Mouse (Mus musculus) embryonic facial prominence, embryonic 13.5 days (tissue): ENCODE results near the gene Eng. TPM values are rescaled to one million over a fixed set of nuclear protein-coding genes. Genes with fewer than 3 reads are reported as not detected.

ENCODE experiments used
- ATAC-seq: fragments of 200-750 bp; cut with Nextera tagmentation; 2 replicates; pipeline ENCODE4 v1.8.0; 2017; ENCODE audit warnings: low read depth; ENCODE audit not compliant: insufficient number of reproducible peaks, insufficient read depth, low FRiP score, low TSS enrichment
- H3K27ac ChIP-seq: fragments of 300-500 bp; sonication (generic); 2 replicates; pipeline ENCODE4 v1.5.1; 2015; ENCODE audit warnings: moderate library complexity, mild to moderate bottlenecking, inconsistent platforms
- H3K27me3 ChIP-seq: fragments of 300-500 bp; sonication (generic); 2 replicates; pipeline ENCODE4 v1.6.1; 2015; ENCODE audit warnings: mild to moderate bottlenecking, inconsistent platforms
- H3K36me3 ChIP-seq: fragments of 300-500 bp; sonication (generic); 2 replicates; pipeline ENCODE4 v1.6.1; 2015; ENCODE audit warnings: mild to moderate bottlenecking, inconsistent platforms
- H3K4me1 ChIP-seq: fragments of 300-500 bp; sonication (generic); 2 replicates; pipeline ENCODE4 v1.6.1; 2015; ENCODE audit warnings: inconsistent platforms
- H3K4me2 ChIP-seq: fragments of 300-500 bp; sonication (generic); 2 replicates; pipeline ENCODE4 v1.6.1; 2015; ENCODE audit warnings: moderate library complexity, mild to moderate bottlenecking, inconsistent platforms
- H3K4me3 ChIP-seq: fragments of 300-500 bp; sonication (generic); 2 replicates; pipeline ENCODE4 v1.5.1; 2015; ENCODE audit warnings: mild to moderate bottlenecking, inconsistent platforms
- H3K9ac ChIP-seq: fragments of 300-500 bp; sonication (generic); 2 replicates; pipeline ENCODE4 v1.6.1; 2015; ENCODE audit warnings: mild to moderate bottlenecking, inconsistent platforms
- H3K9me3 ChIP-seq: fragments of 300-500 bp; sonication (generic); 2 replicates; pipeline ENCODE4 v1.6.1; 2016; ENCODE audit warnings: inconsistent platforms
- WGBS: fragments of 180-500 bp; shearing (Covaris S2); methylation state at CpG from one replicate; pipeline ENCODE4 v1.1.7; 2015; ENCODE audit warnings: mixed read lengths; 5-methylcytosine and 5-hydroxymethylcytosine counted together
- polyA plus RNA-seq: library from polyadenylated mRNA; unstranded; fragments of >200 nt; fragmentation: Nextera tagmentation; extraction: Ambion mirVana; gene quantifications from 2 replicates; pipeline ENCODE4 v1.2.1, GENCODE M21; 2015

Gene Eng
- polyA plus RNA-seq, 1 experiment from 2014 or later = 49.1 TPM

DNA sequence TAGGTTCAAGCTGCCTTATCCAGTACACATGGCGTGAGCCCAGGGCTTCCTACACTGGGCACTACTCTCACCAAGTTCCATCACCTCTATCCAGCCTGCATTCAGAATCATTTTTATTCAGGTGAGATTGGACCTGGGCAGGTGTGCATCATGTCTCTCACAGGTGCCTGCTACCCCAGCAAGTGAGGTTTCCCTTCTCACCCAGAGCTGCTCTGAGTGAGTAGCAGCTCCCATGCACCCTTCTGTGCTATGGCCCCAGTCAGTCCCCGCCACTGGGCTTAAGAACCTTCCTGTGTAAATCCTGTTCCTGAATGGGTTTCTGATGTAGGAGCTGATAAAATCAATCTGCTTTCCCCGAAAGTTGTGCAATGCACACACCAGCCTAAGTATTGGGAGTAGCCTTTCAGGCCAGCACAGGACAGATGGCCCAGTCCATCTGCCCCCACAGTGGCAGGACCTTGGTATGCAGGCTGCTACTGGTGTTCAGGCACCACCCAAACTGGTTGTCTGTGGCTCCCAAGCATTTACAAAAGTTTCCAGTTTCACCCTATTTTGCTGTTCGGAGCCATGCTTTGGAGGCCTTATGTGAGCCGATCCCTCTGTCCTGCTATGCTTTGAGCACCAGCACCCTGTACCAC, 22.2 kb upstream of the Eng start:
- peaks cover 77% of the 10 kb centered on the region for H3K4me1 ChIP-seq

DNA sequence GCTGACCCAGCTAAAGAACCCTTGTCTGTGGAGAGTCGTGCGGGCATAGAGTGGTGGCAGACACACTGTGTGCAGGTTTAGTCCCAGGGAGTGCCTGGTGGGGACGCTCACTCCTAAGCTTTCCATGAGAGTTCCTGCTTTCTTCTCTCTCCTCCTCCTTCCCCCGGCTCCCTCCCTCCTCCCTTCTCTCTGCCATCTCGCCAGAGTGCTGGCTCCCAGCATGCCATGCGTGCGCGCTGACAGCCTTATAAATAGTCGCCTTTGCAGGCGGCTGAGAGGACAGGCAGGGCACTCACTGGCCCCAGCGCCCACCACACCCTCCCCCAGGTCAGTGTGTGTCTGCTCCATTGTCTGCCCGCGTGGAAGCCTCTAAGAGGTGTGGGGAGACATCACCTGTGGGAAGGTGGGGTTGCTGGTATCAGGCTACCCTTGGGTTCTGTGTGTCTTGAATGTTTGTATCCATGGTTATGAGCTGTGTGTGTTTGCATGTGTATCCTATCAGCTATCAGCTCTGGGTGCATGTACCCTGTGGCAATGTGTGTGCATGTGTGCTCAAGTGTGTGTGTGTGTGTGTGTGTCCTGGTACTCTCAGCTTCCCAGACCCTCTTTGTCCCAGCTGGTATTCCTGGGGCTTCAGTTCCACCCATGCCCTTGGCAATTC, 21.1 kb upstream of the Eng start:
- H3K27me3 ChIP-seq = no peaks in the 10 kb centered on the region
- peak overlapping the region; percentile 27 for H3K4me3 ChIP-seq
- H3K27ac ChIP-seq = peak overlapping the region; percentile 75
- no peaks in the 10 kb centered on the region for H3K36me3 ChIP-seq
- peak overlapping the region; percentile 61 for H3K4me2 ChIP-seq
- 3% methylated on average over 13 of the region's 13 CpGs for WGBS
- ATAC-seq = peak; percentile 11; the same call in 1 of the 2 replicates
- peak overlapping the region; percentile 66 for H3K9ac ChIP-seq
- no peaks in the 10 kb centered on the region for H3K9me3 ChIP-seq
- H3K4me1 ChIP-seq = peaks cover 74% of the 10 kb centered on the region

More for the DNA sequence above, 22.2 kb upstream of the Eng start:
- no peaks in the 10 kb centered on the region for H3K9me3 ChIP-seq
- peaks cover 3% of the 10 kb centered on the region for H3K36me3 ChIP-seq
- no peak overlapping the region for H3K4me3 ChIP-seq
- no peak overlapping the region for H3K4me2 ChIP-seq
- WGBS = 74% methylated on average over 5 of the region's 5 CpGs
- peak overlapping the region; percentile 75; the same call in 1 of the 2 replicates for H3K27ac ChIP-seq
- ATAC-seq = no peak
- no peaks in the 10 kb centered on the region for H3K27me3 ChIP-seq
- H3K9ac ChIP-seq = peak overlapping the region; percentile 44; the same call in 1 of the 2 replicates

DNA sequence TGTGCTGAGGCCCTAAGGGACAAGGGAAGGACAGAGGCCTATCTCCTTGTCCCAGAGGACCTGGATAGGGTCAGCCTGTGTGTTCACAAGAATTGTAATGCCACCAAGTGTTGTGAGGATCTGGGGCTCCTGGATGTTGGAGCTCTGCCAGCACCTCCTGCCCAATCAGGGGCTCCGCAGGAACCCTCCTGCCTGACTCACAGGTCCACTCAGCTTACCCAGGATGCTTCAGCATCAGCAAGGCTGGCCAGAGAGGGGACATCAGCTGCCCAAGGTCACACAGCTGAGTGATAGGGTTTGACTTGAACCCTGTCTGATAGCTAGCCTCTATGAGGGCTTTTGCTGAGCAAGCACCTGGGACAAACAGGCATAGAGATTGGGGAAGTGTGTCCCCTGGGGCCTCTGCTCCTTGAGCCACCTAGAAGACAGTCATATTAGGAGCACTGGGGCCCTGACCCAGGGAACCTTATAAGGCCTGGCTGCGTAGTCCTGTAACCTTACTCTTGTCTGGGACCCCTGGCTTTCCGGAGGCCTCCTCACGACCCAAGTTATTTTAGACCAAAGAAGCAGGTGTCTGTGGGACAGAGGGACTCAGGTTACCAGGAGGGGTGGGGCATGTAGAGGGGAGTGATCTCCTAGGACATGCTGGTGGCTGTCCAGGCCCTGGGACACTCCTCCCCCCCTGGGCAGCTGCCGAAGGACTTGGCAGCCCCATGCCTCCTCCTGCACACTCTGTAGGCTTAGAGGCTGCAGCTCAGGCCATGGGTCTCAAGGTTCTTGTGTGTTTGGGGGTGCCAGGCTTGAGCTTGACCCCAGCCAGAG, 20.3 kb upstream of the Eng start:
- Histone ChIP-seq H3K36me3 (no peaks in the 10 kb centered on the region), H3K9ac (peak overlapping the region; percentile 66; the same call in 1 of the 2 replicates), H3K4me2 (peak overlapping the region; percentile 61), H3K9me3 (no peaks in the 10 kb centered on the region), H3K27ac (peak overlapping the region; percentile 75), H3K4me3 (0 out of 2 replicates have a peak overlapping the region, but pooled peaks have one; percentile 27), H3K4me1 (peaks cover 67% of the 10 kb centered on the region), H3K27me3 (no peaks in the 10 kb centered on the region)
- ATAC-seq = no peak
- 32% methylated on average over 5 of the region's 5 CpGs for WGBS

DNA sequence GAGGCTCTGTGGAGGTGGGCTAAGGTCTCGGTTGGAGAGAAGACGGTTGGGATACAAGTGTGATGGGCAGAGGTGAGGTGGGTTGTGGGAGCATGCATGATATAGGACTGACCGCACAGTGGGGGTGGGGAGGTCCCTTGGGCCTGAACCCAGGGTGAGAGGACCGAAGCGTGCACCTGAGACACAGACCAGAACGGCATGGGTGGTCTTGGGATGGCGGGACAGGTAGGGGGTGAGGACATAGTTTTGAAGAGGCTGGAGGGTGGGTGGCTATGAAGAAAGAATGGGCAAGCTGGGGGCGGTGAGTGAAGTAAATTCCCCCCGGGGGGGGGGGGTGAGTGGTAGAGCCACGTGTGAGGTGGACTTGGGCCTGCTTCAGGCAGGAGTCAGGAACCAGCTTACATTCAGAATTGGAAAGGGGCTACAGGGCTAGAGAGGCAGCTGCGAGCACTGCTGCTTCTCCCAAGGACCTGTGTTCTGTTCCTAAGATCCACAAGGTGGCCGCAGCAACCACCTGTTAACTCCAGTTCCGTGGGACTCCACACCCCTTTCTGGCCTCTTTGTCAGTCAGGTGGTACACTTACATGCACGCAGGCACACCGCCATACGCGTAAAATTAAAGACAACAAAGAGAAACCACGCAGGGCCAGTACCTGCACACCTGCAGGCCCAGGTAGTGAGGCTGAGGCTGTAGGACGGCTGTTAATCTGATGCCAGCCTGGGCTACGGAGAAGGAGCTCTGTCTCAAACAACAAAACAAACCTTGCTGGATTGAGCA, 18.9 kb upstream of the Eng start:
- H3K27me3 ChIP-seq = no peaks in the 10 kb centered on the region
- no peaks in the 10 kb centered on the region for H3K9me3 ChIP-seq
- no peak overlapping the region for H3K4me2 ChIP-seq
- H3K36me3 ChIP-seq = no peaks in the 10 kb centered on the region
- peaks cover 66% of the 10 kb centered on the region for H3K4me1 ChIP-seq
- H3K9ac ChIP-seq = peak overlapping the region; percentile 3; the same call in 1 of the 2 replicates
- 62% methylated on average over 20 of the region's 20 CpGs for WGBS
- peak overlapping the region; percentile 79 for H3K27ac ChIP-seq
- no peak for ATAC-seq
- no peak overlapping the region for H3K4me3 ChIP-seq

DNA sequence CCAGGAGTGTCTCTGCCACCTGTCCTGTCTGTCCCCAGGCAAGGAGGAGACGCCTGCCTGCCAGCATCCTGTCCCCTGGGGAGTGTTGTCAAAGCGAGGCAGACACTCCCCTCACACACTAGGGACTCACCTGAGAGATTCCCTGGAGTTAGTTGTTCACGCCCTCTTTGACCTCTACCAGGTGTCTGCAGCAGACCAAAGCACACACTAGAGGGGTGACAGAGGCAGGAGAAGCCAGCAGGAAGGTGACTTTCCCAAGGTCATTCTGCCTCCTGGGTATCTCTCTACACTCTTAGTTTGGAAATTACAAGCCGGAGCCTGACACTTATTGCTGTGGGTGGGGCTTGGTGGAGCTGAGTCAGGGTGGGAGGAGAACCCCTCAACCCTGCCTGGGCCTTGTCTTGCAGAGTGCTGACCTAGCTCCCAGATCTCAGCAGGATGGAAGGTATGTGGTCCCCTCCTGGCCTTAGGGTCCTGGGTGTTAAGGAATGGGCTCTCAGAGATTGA, 18.3 kb upstream of the Eng start:
- ATAC-seq = no peak
- 57% methylated on average over 4 of the region's 4 CpGs for WGBS
- Histone ChIP-seq H3K36me3 (no peaks in the 10 kb centered on the region), H3K27ac (peak overlapping the region; percentile 79), H3K4me1 (peaks cover 66% of the 10 kb centered on the region), H3K9ac (peak overlapping the region; percentile 57), H3K9me3 (no peaks in the 10 kb centered on the region), H3K27me3 (no peaks in the 10 kb centered on the region), H3K4me2 (peak overlapping the region; percentile 33), H3K4me3 (no peak overlapping the region)

DNA sequence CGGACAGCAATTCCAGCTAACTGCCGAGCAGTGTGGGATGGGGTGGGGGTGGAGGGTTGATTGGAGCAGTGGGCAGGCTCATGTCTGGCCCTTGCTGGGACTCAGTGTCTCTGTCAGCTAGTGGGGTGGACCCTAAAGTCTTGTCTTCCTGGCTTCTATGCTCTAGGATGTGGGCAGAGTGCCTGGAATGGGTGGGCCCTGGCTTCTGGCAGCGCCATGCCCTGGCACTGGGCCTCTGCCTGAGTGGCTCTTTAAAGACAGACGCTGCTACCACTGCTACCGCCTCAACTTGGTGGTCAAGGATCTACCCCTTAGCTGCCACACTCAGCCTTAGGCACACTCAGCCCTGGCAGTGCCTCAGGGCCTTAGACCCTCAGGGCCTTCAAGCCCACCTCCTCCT, 17.7 kb upstream of the Eng start:
- peak overlapping the region; percentile 33 for H3K4me2 ChIP-seq
- peaks cover 66% of the 10 kb centered on the region for H3K4me1 ChIP-seq
- H3K27me3 ChIP-seq = no peaks in the 10 kb centered on the region
- ATAC-seq = no peak
- 38% methylated on average over 5 of the region's 5 CpGs for WGBS
- peak overlapping the region; percentile 79 for H3K27ac ChIP-seq
- no peaks in the 10 kb centered on the region for H3K9me3 ChIP-seq
- peak overlapping the region; percentile 57 for H3K9ac ChIP-seq
- no peak overlapping the region for H3K4me3 ChIP-seq
- H3K36me3 ChIP-seq = no peaks in the 10 kb centered on the region

DNA sequence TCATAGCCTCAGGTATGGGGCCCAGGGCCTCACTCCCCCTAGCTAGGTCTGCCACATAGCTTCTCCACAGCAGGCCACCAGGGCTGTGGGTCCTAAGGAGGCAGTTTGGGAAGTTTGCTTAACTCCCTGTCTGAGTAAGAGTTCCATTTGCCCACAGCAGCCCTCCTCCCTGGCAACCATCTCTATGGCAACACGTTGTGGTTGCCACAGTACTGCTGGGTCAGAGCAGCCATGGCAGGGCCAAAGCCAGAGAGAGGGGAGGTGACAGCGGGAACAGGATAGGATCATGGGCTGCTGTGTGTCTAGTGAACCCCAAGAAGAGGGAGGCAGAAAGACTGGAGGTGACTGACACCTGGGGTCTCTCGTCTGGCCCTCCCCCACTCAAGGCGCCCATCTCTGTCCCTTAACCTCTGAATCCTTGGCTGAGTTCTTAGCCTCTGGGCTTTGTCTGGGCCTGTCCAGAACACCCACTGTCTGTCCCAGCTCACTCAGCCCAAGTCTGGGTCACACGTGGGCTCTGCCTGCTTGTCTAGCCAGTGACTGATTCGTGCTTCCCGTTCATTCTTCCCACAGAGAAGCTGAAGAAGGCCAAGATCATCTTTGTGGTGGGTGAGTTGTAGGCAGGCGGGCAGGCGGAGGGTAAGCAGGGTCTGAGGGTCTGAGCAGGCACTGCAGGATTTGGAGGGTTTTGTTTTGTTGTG, 17.0 kb upstream of the Eng start:
- Histone ChIP-seq H3K27me3 (no peaks in the 10 kb centered on the region), H3K9me3 (no peaks in the 10 kb centered on the region), H3K4me3 (no peak overlapping the region), H3K27ac (peak overlapping the region; percentile 79), H3K36me3 (no peaks in the 10 kb centered on the region), H3K4me1 (peaks cover 63% of the 10 kb centered on the region), H3K9ac (peak overlapping the region; percentile 59), H3K4me2 (peak overlapping the region; percentile 33)
- 0 out of 2 replicates have a peak, but pooled peaks have one; percentile 29 for ATAC-seq
- WGBS = 39% methylated on average over 9 of the region's 9 CpGs

DNA sequence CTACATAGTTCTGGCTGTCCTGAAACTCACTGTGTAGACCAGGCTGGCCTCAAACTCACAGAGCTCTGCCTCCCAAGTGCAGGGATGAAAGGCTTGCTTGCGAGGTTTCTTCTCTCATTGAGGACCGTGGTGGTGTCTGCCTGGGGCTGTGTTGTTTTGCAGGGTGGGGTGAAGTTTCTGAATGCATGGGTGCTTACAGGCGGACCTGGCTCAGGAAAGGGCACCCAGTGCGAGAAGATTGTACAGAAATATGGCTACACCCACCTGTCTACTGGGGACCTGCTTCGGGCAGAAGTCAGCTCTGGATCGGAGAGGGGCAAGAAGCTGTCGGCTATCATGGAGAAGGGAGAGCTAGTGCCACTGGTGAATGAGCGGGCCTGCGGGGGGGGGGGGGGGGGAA, 16.4 kb upstream of the Eng start:
- H3K36me3 ChIP-seq = no peaks in the 10 kb centered on the region
- WGBS = 70% methylated on average over 7 of the region's 9 CpGs
- H3K4me3 ChIP-seq = no peak overlapping the region
- no peaks in the 10 kb centered on the region for H3K27me3 ChIP-seq
- peaks cover 56% of the 10 kb centered on the region for H3K4me1 ChIP-seq
- peak overlapping the region; percentile 79; the same call in 1 of the 2 replicates for H3K27ac ChIP-seq
- 0 out of 2 replicates have a peak overlapping the region, but pooled peaks have one; percentile 33 for H3K4me2 ChIP-seq
- H3K9ac ChIP-seq = peak overlapping the region; percentile 59; the same call in 1 of the 2 replicates
- no peaks in the 10 kb centered on the region for H3K9me3 ChIP-seq
- ATAC-seq = no peak

DNA sequence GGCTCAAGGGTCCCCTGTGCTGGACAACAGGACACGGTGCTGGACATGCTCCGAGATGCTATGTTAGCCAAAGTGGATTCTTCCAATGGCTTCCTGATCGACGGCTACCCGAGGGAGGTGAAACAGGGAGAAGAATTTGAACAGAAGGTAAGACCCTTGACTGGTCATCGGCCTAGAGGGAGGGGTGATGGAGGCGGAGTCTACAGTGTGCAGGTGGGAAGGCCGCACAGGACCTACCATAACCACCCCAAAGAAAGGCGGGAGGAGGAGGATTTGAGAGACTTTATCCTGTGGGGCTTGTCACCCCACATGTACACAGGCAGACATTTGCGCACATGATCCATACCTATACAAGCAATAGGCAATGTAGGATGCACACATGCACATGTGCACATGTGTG, 15.3 kb upstream of the Eng start:
- peaks cover 46% of the 10 kb centered on the region for H3K4me1 ChIP-seq
- H3K9ac ChIP-seq = 0 out of 2 replicates have a peak overlapping the region, but pooled peaks have one; percentile 6
- WGBS = 86% methylated on average over 10 of the region's 10 CpGs
- ATAC-seq = no peak
- no peaks in the 10 kb centered on the region for H3K9me3 ChIP-seq
- H3K4me3 ChIP-seq = no peak overlapping the region
- H3K4me2 ChIP-seq = no peak overlapping the region
- no peaks in the 10 kb centered on the region for H3K36me3 ChIP-seq
- H3K27me3 ChIP-seq = no peaks in the 10 kb centered on the region
- H3K27ac ChIP-seq = no peak overlapping the region

DNA sequence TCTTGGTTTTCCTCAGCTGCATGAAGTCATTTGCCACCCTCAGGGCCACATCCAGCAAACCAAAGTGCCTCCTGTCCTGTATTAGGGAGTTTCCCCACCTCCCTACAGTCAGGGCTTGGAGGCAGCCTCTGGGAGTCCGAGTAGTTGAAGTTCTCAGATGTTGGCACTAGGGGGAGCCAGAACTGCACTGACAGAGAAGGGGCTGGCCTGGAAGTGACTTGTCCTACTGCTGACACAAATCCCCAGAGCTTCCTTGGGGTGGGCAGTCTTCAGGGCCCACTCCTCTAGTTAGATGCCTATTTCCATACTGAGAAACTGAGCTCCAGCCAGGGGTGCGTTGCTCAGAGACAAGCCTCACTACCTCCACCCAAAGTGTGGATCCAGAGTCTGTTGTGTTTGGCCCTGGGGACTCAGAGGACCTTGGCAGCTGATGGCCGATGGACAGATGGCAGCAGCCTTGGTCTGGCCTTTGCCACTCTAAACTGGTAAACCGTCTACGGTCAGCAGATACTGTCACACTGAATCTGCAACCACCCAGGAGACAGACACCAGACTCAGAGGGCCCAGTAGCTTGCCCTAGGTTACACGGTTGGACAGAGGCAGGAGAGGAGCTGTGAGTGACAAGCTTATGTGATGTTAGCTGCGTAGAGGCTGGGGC, 14.5 kb upstream of the Eng start:
- H3K36me3 ChIP-seq = no peaks in the 10 kb centered on the region
- H3K4me3 ChIP-seq = no peak overlapping the region
- 51% methylated on average over 7 of the region's 7 CpGs for WGBS
- H3K9me3 ChIP-seq = no peaks in the 10 kb centered on the region
- no peak overlapping the region for H3K27ac ChIP-seq
- no peak overlapping the region for H3K9ac ChIP-seq
- no peak overlapping the region for H3K4me2 ChIP-seq
- H3K4me1 ChIP-seq = peaks cover 38% of the 10 kb centered on the region
- no peaks in the 10 kb centered on the region for H3K27me3 ChIP-seq
- ATAC-seq = no peak
